ENCODE assay signal across 9 mouse cellular contexts in the genomic region with DNA sequence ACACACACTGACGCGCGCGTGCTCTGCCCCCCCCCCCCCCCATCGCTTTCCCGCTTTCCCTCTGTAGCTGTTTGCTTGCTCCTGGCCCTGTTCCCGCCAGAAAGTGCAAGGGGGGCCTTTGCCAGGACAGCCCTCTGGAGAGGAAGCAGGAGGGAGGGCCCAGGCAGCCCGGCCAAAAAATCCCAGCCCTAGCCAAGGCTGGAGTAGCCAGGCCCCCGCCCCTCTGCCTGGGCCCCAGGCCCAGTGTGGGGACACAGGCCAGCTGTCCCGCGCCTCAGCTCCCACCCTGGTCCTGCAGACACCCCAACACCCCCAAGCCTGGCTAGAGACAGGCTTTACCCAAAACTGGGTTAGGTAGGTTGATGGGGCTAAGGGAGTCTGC. TPM values are rescaled to one million over a fixed set of nuclear protein-coding genes. Genes with fewer than 3 reads are reported as not detected.
DNase-seq lines count a peak whose midpoint lies in the region; ATAC-seq and TF ChIP-seq lines count a peak whose summit lies in the region.
"Had no signal": no experiment of that assay in that cellular context is flagged by ENCODE, and none has a peak within 500 bp of the region (broad histone marks: within the 10 kb centered on the region; RNA-seq: fewer than 3 reads in every experiment).

No protein-coding gene starts in this region.

- H3K9ac ChIP-seq in hindbrain, embryonic 12.5 days, result peak overlapping the region; percentile 49
- peak overlapping the region; percentile 62; the same call in 1 of the 2 replicates for H3K9ac ChIP-seq in lung, embryonic 14.5 days

- H3K4me1 ChIP-seq in hindbrain, embryonic 12.5 days, result peaks cover 13% of the 10 kb centered on the region
- peaks cover 9% of the 10 kb centered on the region; the same call in 1 of the 2 replicates for H3K4me1 ChIP-seq in lung, embryonic 14.5 days (ENCODE audit: insufficient read depth)
- 0 out of 2 replicates have a peak, but pooled peaks cover 2% of the 10 kb centered on the region for H3K4me1 ChIP-seq in thymus, adult 2 months (replicated peaks; ENCODE audit: control insufficient read depth, insufficient read depth, low read length)

- H3K9me3 ChIP-seq in hindbrain, embryonic 12.5 days (replicated peaks), result no peaks in the 10 kb centered on the region
- H3K9me3 ChIP-seq in lung, embryonic 14.5 days (ENCODE audit: low read depth, low read length), result no peaks in the 10 kb centered on the region

- ATAC-seq in hindbrain, embryonic 12.5 days (ENCODE audit: low FRiP score), result peak; percentile 73
- ATAC-seq in lung, embryonic 14.5 days (ENCODE audit: insufficient read depth), result peak; percentile 91

- H3K36me3 ChIP-seq in hindbrain, embryonic 12.5 days, result no peaks in the 10 kb centered on the region
- H3K36me3 ChIP-seq in lung, embryonic 14.5 days (ENCODE audit: insufficient read depth), result no peaks in the 10 kb centered on the region
- no peaks in the 10 kb centered on the region for H3K36me3 ChIP-seq in thymus, adult 2 months (ENCODE audit: control insufficient read depth, insufficient read depth, low read length)

- H3K27ac ChIP-seq in hindbrain, embryonic 12.5 days, result no peak overlapping the region
- H3K27ac ChIP-seq in lung, embryonic 14.5 days (ENCODE audit: low read depth), result peak overlapping the region; percentile 83
- no peak overlapping the region for H3K27ac ChIP-seq in thymus, adult 2 months (ENCODE audit: control insufficient read depth, insufficient read depth, low read length)

- DNase-seq in thymus, postnatal 4 days, result peak; percentile 16
- no peak for DNase-seq in thymus, postnatal 0 days (ENCODE audit: low spot score)
- peak; percentile 35 to 57 for DNase-seq in frontal cortex, postnatal 36 days (ENCODE audit: low spot score in 2 of 2)
- peak; percentile 72 to 88 for DNase-seq in layer of hippocampus, postnatal 14 days (ENCODE audit: low spot score in 2 of 2)
- DNase-seq in lung, embryonic 14.5 days, result peak; percentile 96
- DNase-seq in retina, postnatal 1 day, result peak; percentile 74
- no peak for DNase-seq in thymus, adult 2 months

- peak overlapping the region; percentile 35 for H3K4me3 ChIP-seq in hindbrain, embryonic 12.5 days
- H3K4me3 ChIP-seq in lung, embryonic 14.5 days (ENCODE audit: low read depth, low read length), result peak overlapping the region; percentile 44
- H3K4me3 ChIP-seq in thymus, adult 2 months (ENCODE audit: control insufficient read depth, insufficient read depth, low read length), result no peak overlapping the region

- 12% methylated on average over 6 of the region's 11 CpGs for WGBS in hindbrain, embryonic 12.5 days
- WGBS in lung, embryonic 14.5 days, result 5% methylated on average over 4 of the region's 11 CpGs
- WGBS in thymus, adult 2 months, result 30% methylated on average over 7 of the region's 11 CpGs

- H3K4me2 ChIP-seq in hindbrain, embryonic 12.5 days (replicated peaks), result peak overlapping the region; percentile 68
- peak overlapping the region; percentile 65 for H3K4me2 ChIP-seq in lung, embryonic 14.5 days

- TF ChIP-seq POLR2A in thymus, adult 2 months (IDR thresholded peaks at IDR 0.05; ENCODE audit: control insufficient read depth, extremely low read depth, insufficient read depth, low read length, poor library complexity), result no peak

- peaks cover 13% of the 10 kb centered on the region for H3K27me3 ChIP-seq in hindbrain, embryonic 12.5 days
- no peaks in the 10 kb centered on the region for H3K27me3 ChIP-seq in lung, embryonic 14.5 days (ENCODE audit: insufficient read depth, low read length)
- H3K27me3 ChIP-seq in thymus, adult 2 months (ENCODE audit: control insufficient read depth, insufficient read depth, low read length), result no peaks in the 10 kb centered on the region; the same call in 1 of the 2 replicates

- TF ChIP-seq CTCF in lung, embryonic 14.5 days (IDR thresholded peaks at IDR 0.05; ENCODE audit: low read depth), result no peak
- TF ChIP-seq CTCF in thymus, adult 2 months (IDR thresholded peaks at IDR 0.05; ENCODE audit: borderline replicate concordance, control insufficient read depth, extremely low read depth, insufficient read depth, low read length, poor library complexity), result no peak

RNA-seq across cellular contexts. Expression of gene Eln, which starts 0.4 kb away (rescaled TPM):
- polyA plus RNA-seq in thymus, postnatal 0 days (2015; fragmentation: Nextera tagmentation; extraction: Ambion mirVana), result 12.4 and 96.1 TPM in 2 replicates
- polyA plus RNA-seq in hindbrain, embryonic 12.5 days (2016; fragmentation: Nextera tagmentation; extraction: Ambion mirVana), result 7.2 and 10.1 TPM in 2 replicates
- total RNA-seq in layer of hippocampus, postnatal 14 days (2021), result 100 to 1,000 TPM in 1 of 2 experiments, 10 to 100 TPM in 1; 49.4 to 112 TPM
- polyA plus RNA-seq in lung, embryonic 14.5 days (2014; fragmentation: Nextera tagmentation; extraction: Ambion mirVana), result 196 and 198 TPM in 2 replicates
- polyA plus RNA-seq in thymus, adult 2 months (2012; rRNA removed), result 32.2 and 35.5 TPM in 2 replicates
- total RNA-seq: hematopoietic stem cell, adult 5-6 weeks had no signal

RNA-seq across cellular contexts. Expression of gene Limk1, which starts 59.1 kb away (rescaled TPM):
- polyA plus RNA-seq in thymus, postnatal 0 days (2015; fragmentation: Nextera tagmentation; extraction: Ambion mirVana), result 2.8 and 3.8 TPM in 2 replicates
- 19.5 and 20.9 TPM in 2 replicates for polyA plus RNA-seq in hindbrain, embryonic 12.5 days (2016; fragmentation: Nextera tagmentation; extraction: Ambion mirVana)
- total RNA-seq in layer of hippocampus, postnatal 14 days (2021), result 10 to 100 TPM; 50.9 to 54.6 TPM
- 8.2 and 10.0 TPM in 2 replicates for polyA plus RNA-seq in lung, embryonic 14.5 days (2014; fragmentation: Nextera tagmentation; extraction: Ambion mirVana)
- polyA plus RNA-seq in thymus, adult 2 months (2012; rRNA removed), result 31.8 TPM in 2 replicates

Comparison
In these comparisons a context has a peak if more than half of its experiments do, and no peak if none do; other contexts are left out.
1. DNase-seq: peak in thymus, postnatal 4 days (single experiment), frontal cortex, postnatal 36 days (2 of 2), layer of hippocampus, postnatal 14 days (2 of 2), lung, embryonic 14.5 days (single experiment) and retina, postnatal 1 day (single experiment); none in thymus, postnatal 0 days (single experiment) and thymus, adult 2 months (single experiment).